Mouse (Mus musculus) naive thymus-derived CD4-positive, alpha-beta T cell, adult 2 months (primary cell): ENCODE results near the gene Jph3.

ENCODE experiments used
- DNase-seq: peaks from one replicate; pipeline ENCODE4 v3.0.0-alpha.2; 2011; ENCODE audit warnings: low read depth

Gene Jph3

DNA sequence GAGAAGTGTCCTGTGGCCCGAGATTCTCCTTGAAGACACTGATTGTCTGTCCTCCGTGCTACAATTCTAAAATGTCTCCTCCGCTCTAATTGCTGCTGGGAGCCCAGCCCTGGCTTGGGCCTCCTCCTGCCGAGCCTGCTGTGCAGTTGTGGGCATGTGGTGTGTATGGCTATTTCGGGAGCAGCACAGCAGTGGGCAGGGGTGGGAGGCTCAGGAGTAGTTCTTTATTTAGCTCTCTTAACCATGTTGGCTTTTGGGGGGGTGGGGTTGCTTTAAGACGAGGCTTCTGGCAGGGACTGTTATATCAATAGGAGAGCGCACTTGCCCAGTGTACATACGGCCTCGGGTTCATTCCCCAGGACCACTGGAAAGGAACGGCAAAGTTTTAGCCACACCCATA is 57.1 kb downstream of the Jph3 start:
- no peak for DNase-seq

DNA sequence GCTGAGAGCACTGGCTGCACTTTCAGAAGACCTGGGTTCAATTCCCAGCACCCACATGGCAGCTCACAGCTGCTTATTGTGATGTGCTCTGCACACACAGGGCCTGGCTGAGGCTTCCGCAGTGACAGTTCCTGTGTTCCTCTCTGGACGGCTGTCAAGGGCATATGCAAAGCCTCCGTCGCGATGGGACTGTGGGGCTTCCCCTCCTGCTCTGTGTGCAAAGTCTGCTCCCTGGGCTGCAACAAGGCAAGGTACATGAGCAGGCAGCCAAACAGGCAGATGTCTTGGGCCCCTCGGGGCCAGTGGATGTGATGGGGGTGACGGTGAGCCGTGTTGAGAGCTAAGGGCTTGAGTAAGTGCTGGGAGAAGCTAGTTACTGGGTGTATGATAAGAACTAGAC is 59.4 kb downstream of the Jph3 start:
- no peak for DNase-seq

DNA sequence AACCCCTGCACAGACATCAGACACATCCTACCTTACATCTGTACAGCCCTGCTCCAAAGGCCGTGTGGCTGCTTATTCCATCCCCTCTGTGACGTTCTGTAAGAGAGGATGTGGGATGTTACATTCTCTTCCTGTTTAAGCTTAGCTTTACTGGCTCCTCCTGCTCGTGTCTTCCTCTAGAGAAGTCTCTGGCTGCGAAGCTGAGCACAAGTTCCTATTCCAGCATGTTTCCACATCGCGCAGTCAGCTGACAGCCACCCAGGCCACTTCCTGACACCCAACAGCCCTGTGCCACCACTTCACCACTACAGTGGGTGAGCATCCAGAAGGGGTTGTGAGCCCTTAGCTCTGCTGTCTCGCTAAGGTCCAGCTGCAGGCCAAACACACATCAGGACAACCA is 62.7 kb downstream of the Jph3 start:
- peak; percentile 22 for DNase-seq

DNA sequence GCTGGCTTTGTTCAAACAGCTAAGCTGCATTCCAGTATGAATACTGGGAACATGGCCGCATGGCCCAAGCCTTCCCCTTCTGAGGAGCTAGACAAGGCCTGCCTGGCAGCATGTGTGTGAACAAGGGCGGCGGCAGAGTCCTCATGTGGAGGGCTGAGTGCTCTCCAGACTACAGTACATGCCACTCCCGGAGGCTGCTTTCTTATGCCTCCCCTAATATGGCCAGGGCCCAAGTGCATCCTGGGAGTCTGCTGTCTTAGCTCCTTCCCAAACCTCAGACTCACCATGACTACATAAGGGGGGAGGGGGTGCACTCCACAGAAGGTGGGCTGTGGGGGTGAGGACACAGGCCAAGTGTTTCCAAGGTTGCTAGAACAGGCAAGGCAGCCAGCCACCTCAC is 63.2 kb downstream of the Jph3 start:
- no peak for DNase-seq

DNA sequence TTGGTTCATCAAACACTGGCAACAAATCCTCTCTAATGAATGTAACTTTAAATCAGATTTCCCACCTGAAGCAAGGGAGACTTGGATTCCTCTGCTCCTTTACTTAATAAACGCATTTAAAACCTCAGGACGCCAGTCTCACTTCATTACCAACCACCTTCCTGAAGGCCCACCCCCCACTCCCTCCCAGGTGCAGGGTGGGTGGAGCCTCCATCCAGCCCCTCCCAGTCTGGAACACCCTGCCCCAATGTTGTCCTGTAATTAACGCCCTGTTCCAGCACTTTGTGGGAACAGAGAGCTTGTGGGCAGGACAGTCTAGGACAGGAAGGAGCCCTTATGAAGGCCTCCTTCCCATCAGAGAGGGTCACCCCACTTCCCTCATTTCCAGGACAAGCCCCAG is 64.7 kb downstream of the Jph3 start:
- DNase-seq: no peak

DNA sequence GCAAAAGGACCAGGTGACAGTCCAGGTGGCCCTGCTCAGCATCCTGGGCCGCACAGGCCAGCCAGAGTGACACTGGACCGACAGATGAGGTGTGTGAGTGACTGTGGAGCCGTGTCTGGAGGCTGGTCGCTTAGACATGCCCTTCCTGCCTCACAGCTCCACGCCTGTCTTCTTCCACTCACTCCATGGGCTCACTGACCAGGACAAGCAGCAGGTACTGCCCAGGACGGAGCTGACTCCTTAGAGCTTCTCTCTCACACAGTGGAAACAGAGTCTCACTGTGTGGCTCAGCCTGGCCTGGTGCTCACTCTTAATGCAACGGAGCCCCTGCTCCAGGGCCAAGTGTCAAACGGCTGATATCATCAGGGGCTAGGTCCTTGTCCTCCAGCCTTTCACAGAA is 66.0 kb downstream of the Jph3 start:
- no peak for DNase-seq

DNA sequence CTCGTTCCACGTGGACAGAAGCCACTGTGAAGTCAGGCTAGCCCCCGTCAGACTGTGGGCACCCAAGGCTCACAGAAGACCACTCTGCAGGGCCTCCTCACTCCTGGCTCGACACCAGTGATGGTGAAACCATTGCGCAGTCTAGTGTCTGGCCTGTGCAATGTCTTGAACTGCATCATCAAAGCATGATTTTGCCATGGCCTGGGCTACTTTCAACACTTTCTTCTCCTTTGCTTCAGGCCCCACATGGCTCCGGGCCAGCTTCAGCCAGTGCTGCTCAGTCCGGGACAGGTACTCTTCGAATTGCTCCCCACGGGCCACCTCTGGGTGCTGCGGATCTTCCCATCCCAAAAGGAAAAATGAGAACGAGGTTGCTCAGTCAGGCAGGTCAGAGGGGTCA is 67.0 kb downstream of the Jph3 start:
- DNase-seq: no peak

DNA sequence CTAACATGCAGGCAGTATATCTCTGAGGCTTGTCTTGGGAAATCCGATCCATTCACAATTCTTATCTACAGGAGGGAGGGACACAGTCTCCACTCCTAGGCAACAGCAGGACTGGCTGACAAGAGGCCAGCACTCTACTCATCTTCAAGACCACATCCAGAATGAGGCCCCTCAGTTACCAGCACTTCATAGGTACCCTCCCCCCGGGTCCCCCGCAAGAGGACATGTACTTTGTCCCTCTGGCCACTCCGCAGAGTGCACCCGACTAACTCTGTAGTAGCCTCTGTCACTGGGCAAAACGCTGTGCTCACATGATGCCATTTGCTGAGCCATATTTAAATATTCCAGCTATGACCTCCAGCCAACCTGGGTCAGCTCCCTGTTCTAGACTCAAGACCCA is 69.0 kb downstream of the Jph3 start:
- no peak for DNase-seq

DNA sequence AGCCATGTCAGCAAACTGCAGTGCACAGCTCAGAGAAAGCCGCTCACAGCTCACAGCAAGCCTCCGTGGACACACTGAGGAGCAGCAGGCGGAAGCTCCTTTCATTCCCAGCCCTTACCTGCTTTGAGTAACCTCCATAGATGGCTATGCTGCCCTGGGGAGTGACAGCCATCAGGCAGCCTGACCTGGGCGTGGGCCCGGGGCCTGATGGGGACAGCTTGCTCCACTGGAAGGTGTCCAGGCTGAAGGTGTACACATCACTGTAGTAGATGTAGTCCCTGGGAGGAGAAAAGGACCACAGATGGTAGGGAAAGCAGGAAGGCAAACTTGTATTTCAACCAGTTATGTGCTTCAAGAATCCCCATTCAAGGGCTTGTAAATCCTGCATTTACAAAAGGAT is 75.4 kb downstream of the Jph3 start:
- no peak for DNase-seq

DNA sequence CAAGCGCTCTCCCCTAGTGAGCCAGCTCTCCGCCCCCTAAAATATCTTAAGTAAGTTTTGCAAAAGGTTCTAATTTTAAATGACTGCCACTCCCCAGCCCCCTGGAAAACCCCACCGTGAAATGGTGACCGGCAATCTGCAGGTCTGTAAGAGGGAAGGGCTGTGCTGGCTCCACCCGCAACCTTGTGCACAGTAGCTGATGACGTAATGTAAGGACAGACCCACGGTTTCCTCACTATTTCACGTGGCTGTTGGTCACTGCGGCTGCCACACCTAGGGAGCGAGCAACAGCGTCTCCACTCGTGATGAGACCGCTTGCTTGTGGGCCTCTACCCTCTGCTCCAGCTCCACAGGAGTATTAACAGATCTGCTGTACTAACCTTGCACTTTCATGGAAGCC is 76.7 kb downstream of the Jph3 start:
- DNase-seq: no peak

DNA sequence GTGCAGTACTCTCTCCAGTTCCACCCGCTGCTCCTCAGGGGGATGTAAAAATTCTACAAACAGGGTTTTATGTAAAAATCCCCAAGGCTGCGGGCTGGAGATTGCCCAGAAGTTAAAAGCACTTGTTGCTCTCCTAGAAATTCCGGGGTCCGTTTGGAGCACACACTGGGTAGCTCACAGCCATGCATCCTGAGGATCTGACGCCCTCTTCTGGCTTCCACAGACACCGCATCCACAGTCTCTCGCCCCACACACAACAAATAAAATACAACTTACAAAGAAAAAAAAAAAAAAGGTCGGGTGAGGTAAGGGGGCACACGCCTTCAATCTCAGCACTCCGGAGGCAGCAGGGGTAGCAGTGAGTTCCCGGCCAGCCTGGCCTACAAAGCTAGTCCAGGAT is 78.6 kb downstream of the Jph3 start:
- no peak for DNase-seq

DNA sequence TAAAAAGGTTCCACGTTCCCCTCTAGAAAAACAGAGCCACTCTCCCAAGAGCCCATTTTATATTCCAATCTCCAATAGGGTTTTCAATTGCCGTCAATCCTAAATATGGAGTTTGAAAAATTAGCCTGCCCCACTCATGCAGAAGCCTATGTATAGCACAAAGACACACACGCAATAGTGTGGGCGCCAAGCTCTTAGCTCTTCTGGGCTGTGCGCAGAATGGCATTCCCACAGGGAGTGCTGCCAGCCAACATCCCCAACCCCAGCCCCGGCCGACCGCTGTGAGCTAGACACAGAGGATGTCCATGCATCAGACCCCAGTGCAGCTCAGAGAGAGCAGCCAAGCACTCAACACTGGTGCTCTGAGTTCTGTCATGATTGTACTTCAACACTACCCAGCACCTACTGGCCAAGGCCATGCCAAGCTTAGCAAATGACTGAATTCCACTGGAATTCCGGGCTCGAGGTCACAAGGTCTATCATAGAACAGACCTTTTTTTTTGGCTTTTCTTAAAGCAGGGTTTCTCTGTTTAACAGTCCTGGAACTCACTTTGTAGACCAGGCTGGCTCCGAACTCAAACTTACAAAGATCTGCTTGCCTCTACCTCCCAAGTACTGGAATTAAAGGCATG is 80.2 kb downstream of the Jph3 start:
- no peak for DNase-seq

DNA sequence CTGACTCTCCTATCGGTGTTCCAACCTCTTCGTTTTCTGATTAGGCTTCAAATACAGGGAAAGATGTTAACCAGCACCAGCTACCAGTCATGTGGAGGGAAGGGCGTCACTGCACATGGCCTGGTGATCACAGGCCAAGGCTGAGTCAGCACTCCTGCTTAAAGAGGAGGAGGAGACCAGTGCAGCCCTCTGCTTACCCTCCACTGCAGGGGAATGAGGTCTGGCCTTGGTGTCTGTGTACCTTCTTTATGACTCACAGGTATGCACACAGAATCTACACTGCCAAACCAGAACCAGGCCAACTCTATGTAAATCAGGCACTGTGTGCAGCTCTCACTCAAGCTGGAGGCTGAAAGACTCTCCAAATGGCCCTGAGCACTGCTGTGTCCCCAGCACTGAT is 82.1 kb downstream of the Jph3 start:
- DNase-seq: no peak

DNA sequence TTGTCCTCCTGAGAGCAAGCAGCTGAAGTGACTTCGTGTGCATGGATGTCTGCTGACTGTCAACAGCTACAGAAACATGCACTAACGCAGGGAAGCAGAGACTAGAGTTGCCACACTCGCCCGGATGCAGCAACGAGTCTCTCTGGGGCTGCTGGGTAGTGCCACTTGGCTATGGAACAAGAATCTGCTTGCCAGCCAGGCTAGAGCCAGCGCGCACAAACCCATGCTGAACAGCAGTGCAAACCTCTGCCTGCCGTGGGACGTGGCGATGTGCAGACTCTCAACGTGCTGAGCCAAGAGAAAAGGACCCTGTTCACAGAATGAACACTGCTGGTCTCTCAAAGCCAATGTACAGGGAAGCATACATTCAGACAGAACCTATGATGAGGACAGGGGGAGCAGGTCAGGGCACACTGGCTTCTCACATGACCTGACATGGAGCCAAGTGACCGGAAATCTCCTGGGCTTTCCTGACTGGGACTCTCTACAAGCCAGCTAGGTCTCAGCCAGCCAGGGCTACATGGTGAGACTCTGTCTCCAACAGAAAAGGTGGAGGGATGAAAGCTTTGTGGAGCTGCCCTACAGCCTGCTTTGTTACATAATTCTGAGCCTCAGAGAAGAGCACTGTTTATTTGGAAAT is 82.6 kb downstream of the Jph3 start:
- DNase-seq: no peak

DNA sequence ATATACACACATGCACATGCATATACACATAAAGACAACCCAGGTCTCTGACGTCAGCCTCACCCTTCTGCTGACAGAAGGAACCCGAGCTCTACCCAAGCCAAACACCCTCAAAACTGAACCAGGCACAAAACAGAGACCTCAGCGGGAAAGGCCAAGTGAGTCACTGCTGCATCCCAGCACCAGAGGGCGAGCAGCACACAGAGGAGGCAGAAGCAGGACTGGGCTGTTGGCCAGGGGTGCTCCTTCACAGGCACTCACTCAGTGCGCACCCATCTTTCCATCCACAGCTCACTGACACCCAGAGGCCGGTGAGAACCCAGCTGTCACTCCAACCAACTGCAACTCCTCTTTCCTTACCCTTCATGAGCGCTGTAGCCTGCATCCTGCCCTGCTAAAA is 88.8 kb downstream of the Jph3 start:
- no peak for DNase-seq

DNA sequence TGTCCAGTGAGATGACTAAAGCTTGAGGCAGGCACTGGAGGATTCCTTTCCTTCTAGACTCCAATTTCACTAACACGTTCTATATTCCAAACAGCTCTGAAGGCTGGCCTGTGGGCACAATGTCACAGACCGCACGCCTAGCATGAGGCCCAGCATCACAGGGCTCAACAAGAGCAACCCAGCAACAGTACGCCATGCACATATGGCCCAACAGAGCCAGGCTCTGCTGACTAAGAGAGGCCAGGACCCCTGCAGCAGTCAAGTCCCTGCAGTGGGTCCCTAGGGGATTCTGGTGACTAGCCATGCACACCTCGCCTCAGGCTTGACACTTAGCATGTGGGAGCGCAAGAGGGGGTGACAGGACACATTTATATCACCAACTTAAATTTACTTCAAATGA is 91.4 kb downstream of the Jph3 start:
- no peak for DNase-seq

DNA sequence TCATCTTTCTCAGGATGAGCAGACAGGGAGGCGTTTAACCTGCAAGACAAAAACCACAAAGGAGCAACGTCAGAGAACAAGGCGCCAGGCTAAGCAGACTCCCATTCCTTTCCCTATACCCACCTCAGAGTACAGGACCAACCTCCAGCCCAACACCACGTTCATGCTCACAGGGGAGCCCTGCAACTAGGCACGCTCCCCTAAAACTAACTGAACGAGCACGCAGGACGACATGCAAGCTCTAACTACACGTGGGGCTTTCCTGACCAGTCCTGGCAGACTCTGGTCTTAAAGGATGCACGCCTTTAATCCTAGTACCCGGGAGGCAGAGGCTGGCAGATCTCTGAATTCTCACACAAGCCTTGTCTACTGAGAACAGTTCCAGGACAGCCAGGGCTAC is 91.9 kb downstream of the Jph3 start:
- DNase-seq: no peak

DNA sequence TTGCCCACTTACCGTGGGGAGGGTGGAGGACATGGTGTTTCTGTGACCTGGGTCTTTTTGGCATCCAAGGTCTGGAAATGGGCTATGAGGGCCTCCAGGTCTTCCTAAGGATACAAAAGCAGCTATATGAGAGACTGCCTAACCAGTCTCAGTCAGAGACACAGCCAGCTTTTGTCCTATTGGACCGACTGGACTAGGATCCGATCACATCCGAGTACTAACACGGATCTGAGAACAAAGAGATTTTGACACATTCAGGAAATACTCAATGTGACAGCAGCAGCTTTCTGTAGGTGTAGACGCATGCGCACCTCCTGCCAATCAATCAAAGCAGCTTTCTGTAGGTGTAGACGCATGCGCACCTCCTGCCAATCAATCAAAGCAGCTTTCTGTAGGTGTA is 92.3 kb downstream of the Jph3 start:
- no peak for DNase-seq

DNA sequence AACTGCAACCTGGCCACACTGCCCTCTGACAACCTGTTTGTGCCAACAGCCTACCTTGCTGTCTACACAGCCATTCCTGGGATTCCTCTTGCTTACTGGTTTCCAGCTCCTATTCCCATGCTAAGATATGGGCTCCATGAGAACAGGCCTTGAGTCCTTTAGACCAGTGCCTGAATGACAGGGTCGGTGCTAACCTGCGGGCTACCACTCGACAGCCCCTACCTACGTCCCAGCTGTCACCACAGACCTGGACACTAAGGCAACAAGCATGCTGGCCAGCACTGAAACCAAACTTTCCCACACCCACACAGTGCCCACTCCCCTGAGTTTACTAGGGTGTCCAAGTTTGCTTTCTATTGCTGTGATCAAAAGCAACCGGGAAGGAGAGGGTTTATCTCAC is 98.3 kb downstream of the Jph3 start:
- DNase-seq: no peak

DNA sequence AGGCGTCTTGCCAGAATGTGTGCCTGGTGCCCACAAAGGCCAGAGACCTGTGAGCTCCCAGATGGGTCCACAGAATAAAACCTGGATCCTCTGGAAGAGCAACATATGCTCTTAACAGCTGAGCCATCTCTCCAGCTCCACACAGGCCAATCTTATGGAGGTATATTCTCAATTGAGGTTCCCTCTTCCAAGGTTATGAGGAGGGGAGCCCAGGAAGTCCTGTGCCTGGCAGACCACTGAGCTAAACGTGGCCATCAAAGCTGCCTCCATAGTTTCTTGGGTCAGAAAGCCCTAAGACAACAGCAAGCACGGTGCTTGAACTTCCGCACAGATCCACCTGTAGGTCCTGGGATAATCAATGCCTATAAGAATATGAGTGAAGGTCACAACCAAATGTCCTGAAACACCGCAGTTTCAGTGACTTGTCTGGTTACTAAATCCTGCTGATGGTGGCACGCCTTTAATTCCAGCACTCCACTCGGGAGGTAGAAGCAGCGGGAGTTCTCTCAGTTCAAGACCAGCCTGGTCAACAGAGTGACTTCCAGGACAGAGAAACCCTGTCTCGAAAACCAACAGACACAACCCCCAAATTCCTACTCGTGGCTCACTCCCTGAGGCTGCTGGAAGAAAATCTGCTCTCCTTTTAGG is 99.1 kb downstream of the Jph3 start:
- no peak for DNase-seq

DNA sequence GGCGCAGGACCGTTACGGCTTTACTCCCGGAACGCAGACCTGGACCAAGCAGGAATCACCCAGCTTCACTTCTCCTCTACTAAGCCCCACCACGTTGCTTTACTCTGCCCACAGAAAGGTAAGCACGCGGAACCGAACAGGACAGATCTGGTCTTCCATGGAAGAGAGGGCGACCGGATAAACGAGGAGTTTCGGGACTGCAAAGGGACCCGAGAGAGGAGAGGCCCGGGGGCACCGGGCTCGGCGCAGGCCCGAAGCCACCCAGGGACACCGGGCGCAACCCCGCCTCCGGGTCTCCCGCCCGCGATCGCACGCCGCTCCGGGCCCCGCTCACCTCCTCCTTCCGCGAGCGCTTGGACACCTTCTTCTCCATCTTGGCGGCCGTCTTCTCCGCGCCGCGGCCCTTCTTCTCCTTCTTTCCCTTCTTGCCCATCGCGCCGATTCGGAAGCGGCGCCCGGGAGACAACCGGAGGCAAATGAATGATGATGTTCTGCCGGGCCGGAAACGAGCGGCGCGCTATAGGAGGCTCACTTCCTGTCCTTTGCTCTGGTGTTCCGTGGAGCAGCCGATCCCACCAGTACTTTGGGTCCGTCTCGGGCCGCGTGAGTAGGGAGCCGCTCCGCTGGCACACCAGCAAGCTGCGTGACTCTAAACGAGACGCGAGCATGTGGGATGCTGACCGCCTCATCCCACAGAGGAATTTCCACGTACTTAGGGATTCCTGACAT is 99.8 kb downstream of the Jph3 start, which contains the start of gene Klhdc4:
Gene Klhdc4 (minus strand): TSS at position 522 of the 729 bp plus-strand sequence.
- peak; percentile 96 for DNase-seq

DNA sequence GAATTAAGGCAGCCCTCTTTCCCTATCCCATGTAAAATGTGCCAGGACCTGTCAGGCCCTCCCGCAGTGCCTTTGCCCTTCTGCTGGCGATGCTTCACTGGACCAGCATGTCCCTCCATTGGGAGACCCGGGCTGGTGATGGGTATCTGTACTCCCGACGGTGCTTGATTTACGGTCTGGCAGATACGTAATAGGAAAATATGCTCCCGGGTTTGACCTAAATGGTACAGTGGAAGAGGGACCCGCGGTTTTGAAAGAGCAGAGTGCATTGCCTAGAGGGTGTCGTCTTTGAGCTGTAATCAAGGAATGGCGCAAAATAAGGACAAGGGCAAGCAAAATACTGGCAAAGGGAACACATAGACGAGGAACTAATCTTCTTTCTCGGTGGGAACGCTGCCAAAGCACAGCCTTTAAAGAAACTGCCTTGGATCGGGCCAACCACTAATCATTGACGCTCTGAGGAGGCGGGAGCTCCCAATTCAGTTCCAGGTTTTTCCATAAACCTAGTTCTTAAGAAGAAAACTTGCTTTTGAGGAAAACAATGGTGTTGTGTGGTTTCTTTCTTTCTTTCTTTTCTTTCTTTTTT is 100.4 kb downstream of the Jph3 start:
- DNase-seq: no peak

DNA sequence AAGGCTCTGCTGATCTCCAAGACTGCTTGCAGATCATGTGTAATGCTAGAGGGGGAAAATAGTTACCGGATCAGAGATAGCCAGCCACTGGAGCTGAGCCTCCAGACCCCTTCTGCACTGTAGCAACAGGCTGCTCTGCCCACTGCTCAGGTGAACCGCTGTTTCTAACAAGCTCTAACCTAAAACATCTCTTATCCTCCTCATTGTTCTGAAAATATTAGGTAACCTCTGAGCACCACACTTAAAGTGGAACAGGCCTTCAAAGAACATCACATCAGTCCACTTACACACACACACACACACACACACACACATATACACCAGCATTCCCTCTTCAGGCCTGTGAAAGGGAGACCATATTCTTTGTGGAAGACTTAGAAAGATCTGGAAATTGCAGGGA is 102.6 kb downstream of the Jph3 start:
- no peak for DNase-seq
